ENCODE assay signal across 9 mouse cellular contexts in genomic region chr15:100746478-100747120, GRCm38 (mm10). TPM values are rescaled to one million over a fixed set of nuclear protein-coding genes. Genes with fewer than 3 reads are reported as not detected.
DNase-seq lines count a peak whose midpoint lies in the region; ATAC-seq lines count a peak whose summit lies in the region.
"Had no signal": no experiment of that assay in that cellular context is flagged by ENCODE, and none has a peak within 500 bp of the region (broad histone marks: within the 10 kb centered on the region; RNA-seq: fewer than 3 reads in every experiment).

No protein-coding gene starts in this region.

- H3K9ac ChIP-seq in heart, embryonic 14.5 days (ENCODE audit: low read length) = no peak overlapping the region
- H3K9ac ChIP-seq in embryonic facial prominence, embryonic 13.5 days = 0 out of 2 replicates have a peak overlapping the region, but pooled peaks have one; percentile 32
- peak overlapping the region; percentile 44; the same call in 1 of the 2 replicates for H3K9ac ChIP-seq in intestine, embryonic 16.5 days (ENCODE audit: low read depth, low read length)
- no peak overlapping the region for H3K9ac ChIP-seq in midbrain, embryonic 13.5 days (replicated peaks)

- H3K36me3 ChIP-seq in heart, embryonic 14.5 days (ENCODE audit: control insufficient read depth, insufficient read depth, low read length) = no peaks in the 10 kb centered on the region
- H3K36me3 ChIP-seq in embryonic facial prominence, embryonic 13.5 days = no peaks in the 10 kb centered on the region
- no peaks in the 10 kb centered on the region for H3K36me3 ChIP-seq in intestine, embryonic 16.5 days (ENCODE audit: control insufficient read depth, insufficient read depth, low read length)
- no peaks in the 10 kb centered on the region for H3K36me3 ChIP-seq in midbrain, embryonic 13.5 days

- ATAC-seq in heart, embryonic 14.5 days (ENCODE audit: insufficient number of reproducible peaks, insufficient read depth, low FRiP score, low read depth) = 0 out of 2 replicates have a peak, but pooled peaks have one; percentile 59
- no peak for ATAC-seq in embryonic facial prominence, embryonic 13.5 days (ENCODE audit: insufficient number of reproducible peaks, insufficient read depth, low FRiP score, low TSS enrichment, low read depth)
- ATAC-seq in intestine, embryonic 16.5 days = no peak; the same call in 1 of the 2 replicates
- ATAC-seq in midbrain, embryonic 13.5 days = no peak

- H3K4me1 ChIP-seq in heart, embryonic 14.5 days (ENCODE audit: control insufficient read depth in 2 of 2, insufficient read depth in 2 of 2, low read length in 2 of 2) = peaks cover 0 to 6% of the 10 kb centered on the region in 2 experiments; a peak in 1 of 4 replicates
- peaks cover 7% of the 10 kb centered on the region; the same call in 1 of the 2 replicates for H3K4me1 ChIP-seq in embryonic facial prominence, embryonic 13.5 days
- peaks cover 14% of the 10 kb centered on the region for H3K4me1 ChIP-seq in intestine, embryonic 16.5 days (ENCODE audit: control insufficient read depth, insufficient read depth, low read length)
- H3K4me1 ChIP-seq in midbrain, embryonic 13.5 days (replicated peaks) = peaks cover 15% of the 10 kb centered on the region

- H3K4me2 ChIP-seq in heart, embryonic 14.5 days (ENCODE audit: low read length) = peak overlapping the region; percentile 69
- H3K4me2 ChIP-seq in embryonic facial prominence, embryonic 13.5 days = peak overlapping the region; percentile 61
- peak overlapping the region; percentile 57 for H3K4me2 ChIP-seq in intestine, embryonic 16.5 days (ENCODE audit: low read depth, low read length)
- H3K4me2 ChIP-seq in midbrain, embryonic 13.5 days (replicated peaks) = peak overlapping the region; percentile 48

- no peaks in the 10 kb centered on the region for H3K27me3 ChIP-seq in heart, embryonic 14.5 days (ENCODE audit: control insufficient read depth, insufficient read depth, low read length)
- no peaks in the 10 kb centered on the region for H3K27me3 ChIP-seq in embryonic facial prominence, embryonic 13.5 days
- no peaks in the 10 kb centered on the region for H3K27me3 ChIP-seq in intestine, embryonic 16.5 days (replicated peaks; ENCODE audit: control insufficient read depth, insufficient read depth, low read length)
- H3K27me3 ChIP-seq in midbrain, embryonic 13.5 days = peaks cover 8% of the 10 kb centered on the region; the same call in 1 of the 2 replicates

- WGBS in heart, embryonic 14.5 days = 19% methylated on average over 6 of the region's 6 CpGs
- 21% methylated on average over 6 of the region's 6 CpGs for WGBS in embryonic facial prominence, embryonic 13.5 days
- WGBS in intestine, embryonic 16.5 days = 21% methylated on average over 6 of the region's 6 CpGs
- 41% methylated on average over 6 of the region's 6 CpGs for WGBS in midbrain, embryonic 13.5 days

- no peak overlapping the region for H3K27ac ChIP-seq in heart, embryonic 14.5 days (replicated peaks in 1 of 2; ENCODE audit: control insufficient read depth in 1 of 2, insufficient read depth in 1 of 2, low read depth in 2 of 2, low read length in 2 of 2)
- no peak overlapping the region for H3K27ac ChIP-seq in embryonic facial prominence, embryonic 13.5 days
- H3K27ac ChIP-seq in intestine, embryonic 16.5 days (ENCODE audit: low read length) = no peak overlapping the region
- no peak overlapping the region for H3K27ac ChIP-seq in midbrain, embryonic 13.5 days

- DNase-seq in heart, postnatal 4 days = no peak
- DNase-seq in right cerebral cortex, postnatal 25 days = no peak
- no peak for DNase-seq in frontal cortex, postnatal 25 days (ENCODE audit: low spot score in 2 of 2)
- no peak for DNase-seq in embryo, embryonic 10 days (ENCODE audit: low spot score)
- DNase-seq: cerebellum, adult 11 months had no signal

- H3K4me3 ChIP-seq in heart, embryonic 14.5 days (ENCODE audit: control insufficient read depth in 1 of 2, insufficient read depth in 1 of 2, low read depth in 1 of 2, low read length in 2 of 2) = peak overlapping the region; percentile 16 to 28
- peak overlapping the region; percentile 34 for H3K4me3 ChIP-seq in embryonic facial prominence, embryonic 13.5 days
- peak overlapping the region; percentile 31 for H3K4me3 ChIP-seq in intestine, embryonic 16.5 days (ENCODE audit: low read length)
- H3K4me3 ChIP-seq in midbrain, embryonic 13.5 days (replicated peaks) = peak overlapping the region; percentile 25

- no peaks in the 10 kb centered on the region for H3K9me3 ChIP-seq in heart, embryonic 14.5 days (ENCODE audit: control insufficient read depth, low read length)
- no peaks in the 10 kb centered on the region for H3K9me3 ChIP-seq in embryonic facial prominence, embryonic 13.5 days
- H3K9me3 ChIP-seq in intestine, embryonic 16.5 days (ENCODE audit: control insufficient read depth, low read length) = no peaks in the 10 kb centered on the region; the same call in 1 of the 2 replicates
- H3K9me3 ChIP-seq in midbrain, embryonic 13.5 days = no peaks in the 10 kb centered on the region

RNA-seq across cellular contexts. Expression of gene Slc4a8, which starts 14.9 kb away (rescaled TPM):
- polyA plus RNA-seq in heart, embryonic 14.5 days (2014; fragmentation: Nextera tagmentation; extraction: Ambion mirVana) = 0.27 and 0.76 TPM in 2 replicates
- 1 to 10 TPM; 2.4 to 2.5 TPM for total RNA-seq in heart, postnatal 4 days (2021)
- 5.0 and 6.3 TPM in 2 replicates for polyA plus RNA-seq in embryonic facial prominence, embryonic 13.5 days (2015; fragmentation: Nextera tagmentation; extraction: Ambion mirVana)
- 3.2 and 4.5 TPM in 2 replicates for polyA plus RNA-seq in intestine, embryonic 16.5 days (2015; fragmentation: Nextera tagmentation; extraction: Ambion mirVana)
- 23.3 and 23.4 TPM in 2 replicates for polyA plus RNA-seq in midbrain, embryonic 13.5 days (2015; fragmentation: Nextera tagmentation; extraction: Ambion mirVana)

RNA-seq across cellular contexts. Expression of gene Galnt6, which starts 17.4 kb away (rescaled TPM):
- 0.08 and 0.12 TPM in 2 replicates for polyA plus RNA-seq in heart, embryonic 14.5 days (2014; fragmentation: Nextera tagmentation; extraction: Ambion mirVana)
- total RNA-seq in heart, postnatal 4 days (2021) = 1 to 10 TPM; 1.3 to 1.6 TPM
- polyA plus RNA-seq in embryonic facial prominence, embryonic 13.5 days (2015; fragmentation: Nextera tagmentation; extraction: Ambion mirVana) = 1.1 and 1.3 TPM in 2 replicates
- polyA plus RNA-seq in intestine, embryonic 16.5 days (2015; fragmentation: Nextera tagmentation; extraction: Ambion mirVana) = 7.6 and 8.8 TPM in 2 replicates
- polyA plus RNA-seq in midbrain, embryonic 13.5 days (2015; fragmentation: Nextera tagmentation; extraction: Ambion mirVana) = not detected in 2 replicates

RNA-seq across cellular contexts. Expression of gene Cela1, which starts 58.9 kb away (rescaled TPM):
- polyA plus RNA-seq in heart, embryonic 14.5 days (2014; fragmentation: Nextera tagmentation; extraction: Ambion mirVana) = 1.1 and 2.0 TPM in 2 replicates
- total RNA-seq in heart, postnatal 4 days (2021) = not detected
- polyA plus RNA-seq in embryonic facial prominence, embryonic 13.5 days (2015; fragmentation: Nextera tagmentation; extraction: Ambion mirVana) = 1.5 and 2.1 TPM in 2 replicates
- polyA plus RNA-seq in intestine, embryonic 16.5 days (2015; fragmentation: Nextera tagmentation; extraction: Ambion mirVana) = 180 and 240 TPM in 2 replicates
- polyA plus RNA-seq in midbrain, embryonic 13.5 days (2015; fragmentation: Nextera tagmentation; extraction: Ambion mirVana) = 0.34 and 1.1 TPM in 2 replicates

Comparison
In these comparisons a context has a peak if more than half of its experiments do, and no peak if none do; other contexts are left out.
1. H3K9ac ChIP-seq: peak in embryonic facial prominence, embryonic 13.5 days (single experiment) and intestine, embryonic 16.5 days (single experiment); none in heart, embryonic 14.5 days (single experiment) and midbrain, embryonic 13.5 days (single experiment).
2. RNA of gene Cela1, which starts 58.9 kb away (polyA plus RNA-seq): 180 to 240 TPM in intestine, embryonic 16.5 days; 1.5 to 2.1 TPM in embryonic facial prominence, embryonic 13.5 days, 0.34 to 1.1 TPM in midbrain, embryonic 13.5 days and 1.1 to 2.0 TPM in heart, embryonic 14.5 days; every median in the first group is over 10 times any median in the second.
3. Peak in every context shown above with its lines, with median percentiles within 50 percentile points of each other: H3K4me2 ChIP-seq and H3K4me3 ChIP-seq.